Mouse (Mus musculus) Patski (cell line): ENCODE measurements around the gene Txndc16. TPM values are rescaled to one million over a fixed set of nuclear protein-coding genes. Genes with fewer than 3 reads are reported as not detected.

Experiments
- ATAC-seq: fragments of 100-300 bp; one replicate; pipeline ENCODE4 v1.8.0; 2021
- CTCF ChIA-PET: fragments of 350-600 bp; sonication (Branson Sonifier 250); formaldehyde crosslinking; loops from one replicate; lab custom pipeline; 2022; ENCODE audit warnings: inconsistent platforms; lab: Charles Lee
- POLR2A ChIA-PET: fragments of 350-600 bp; sonication (Branson Sonifier 250); formaldehyde crosslinking; loops from one replicate; lab custom pipeline; 2022; ENCODE audit warnings: antibody characterized with exemption, inconsistent platforms; lab: Charles Lee
- DNase-seq: peaks from one replicate; pipeline ENCODE4 v3.0.0-alpha.2; 2011; ENCODE audit warnings: low read depth, low spot score
- H3K27me3 ChIP-seq: fragments of 371-371 bp; one replicate; pipeline ENCODE4 v1.5.1; 2021
- CTCF ChIP-seq: fragments of 100-300 bp; IDR thresholded peaks from one replicate; pipeline ENCODE4 v1.5.1; 2021
- in situ Hi-C: fragments of 300-500 bp; cut with MboI; formaldehyde crosslinking; loops from 3 replicates; pipeline ENCODE4 v1.11.1; 2018; ENCODE audit warnings: low pct_unique_long_range_greater_than_20kb, mixed read lengths
- polyA plus RNA-seq: library from polyadenylated mRNA; unstranded; gene quantifications from one replicate; pipeline ENCODE4 v1.2.3, GENCODE M21; 2021

Gene Txndc16
- polyA plus RNA-seq, 1 experiment from 2014 or later = 19.2 TPM

DNA sequence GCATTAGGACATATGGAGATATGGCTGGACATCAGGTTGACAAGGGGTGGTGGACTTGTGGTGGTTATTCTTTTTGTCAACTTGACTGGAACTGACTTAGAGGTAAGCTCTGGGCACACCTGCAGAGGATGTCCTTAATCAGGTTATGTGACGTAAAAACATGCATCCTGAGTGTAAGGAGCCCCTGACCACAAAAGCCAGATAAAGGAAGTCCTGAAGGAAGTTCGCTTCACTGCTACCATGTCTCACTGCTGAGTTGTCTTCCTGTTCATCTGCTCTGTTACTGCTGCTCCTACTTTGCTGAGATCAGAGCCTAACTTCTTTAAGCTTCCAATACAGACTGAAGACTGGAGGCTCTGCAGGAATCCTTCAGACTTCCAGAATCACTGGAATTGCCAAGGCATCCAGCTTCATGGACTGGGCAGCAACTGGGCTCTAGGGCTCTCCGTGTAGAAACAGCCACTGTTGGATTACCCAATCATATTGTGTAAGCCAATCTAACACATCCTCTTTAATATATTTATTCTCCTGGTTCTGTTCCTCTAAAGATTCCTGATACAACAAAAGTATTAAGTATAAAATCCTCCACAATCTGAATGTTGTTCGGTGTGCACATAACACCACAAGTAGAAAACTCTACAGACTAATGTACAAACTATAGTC, 64.5 kb downstream of the Txndc16 start:
- ChIA-PET CTCF (interaction anchor here (0.9 to 1.8 kb wide), 4 partner anchors 10 to 176 kb away, joined by 3 to 4 read pairs (median 3); no protein-coding TSS in a partner anchor), POLR2A (no interaction called here)
- no peak for DNase-seq
- ATAC-seq = no peak
- in situ Hi-C loops = no loop called here
- TF ChIP-seq CTCF = no peak
- no peaks in the 10 kb centered on the region for H3K27me3 ChIP-seq

GRCm38 (mm10) chr14:45153258-45153657, 66.9 kb downstream of the Txndc16 start:
- CTCF ChIA-PET = interaction anchor here (1.0 to 1.6 kb wide), 5 partner anchors 9 to 174 kb away, joined by 3 to 6 read pairs (median 4); no protein-coding TSS in a partner anchor
- POLR2A ChIA-PET = no interaction called here
- DNase-seq = no peak
- in situ Hi-C loops = no loop called here
- ATAC-seq = no peak
- no peaks in the 10 kb centered on the region for H3K27me3 ChIP-seq
- no peak for TF ChIP-seq CTCF

DNA sequence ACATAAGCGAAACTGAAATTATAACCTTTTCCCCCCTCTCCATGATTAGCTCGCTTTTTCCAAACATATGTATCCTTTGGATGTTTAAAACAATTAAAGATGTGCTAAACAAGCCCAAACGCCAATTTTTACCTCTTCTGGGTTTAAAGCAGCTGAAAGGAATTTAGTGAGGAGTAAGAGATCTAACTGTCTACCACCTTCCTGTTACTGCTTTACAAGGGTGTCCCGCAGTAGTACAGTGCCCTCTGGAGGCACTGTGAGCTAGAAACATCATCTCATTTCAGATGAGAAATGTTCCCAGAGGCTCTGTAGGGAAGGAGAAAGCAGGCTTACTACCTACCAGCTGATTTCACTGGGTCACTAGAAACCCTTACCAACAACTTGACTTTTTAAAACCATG, 77.6 kb downstream of the Txndc16 start:
- H3K27me3 ChIP-seq = no peaks in the 10 kb centered on the region
- ChIA-PET POLR2A (interaction anchor here (0.8 kb wide), 1 partner anchor 162 kb away, joined by 3 read pairs; no protein-coding TSS in a partner anchor), CTCF (interaction anchor here (0.6 to 10.1 kb wide), 11 partner anchors 10 to 292 kb away, joined by 3 to 108 read pairs (median 5); no protein-coding TSS in a partner anchor)
- in situ Hi-C loops = loop anchor here (5.0 kb wide), 1 partner anchor 160 kb away; no protein-coding TSS in a partner anchor
- TF ChIP-seq CTCF = peak; percentile 85
- no peak for ATAC-seq
- no peak for DNase-seq

DNA sequence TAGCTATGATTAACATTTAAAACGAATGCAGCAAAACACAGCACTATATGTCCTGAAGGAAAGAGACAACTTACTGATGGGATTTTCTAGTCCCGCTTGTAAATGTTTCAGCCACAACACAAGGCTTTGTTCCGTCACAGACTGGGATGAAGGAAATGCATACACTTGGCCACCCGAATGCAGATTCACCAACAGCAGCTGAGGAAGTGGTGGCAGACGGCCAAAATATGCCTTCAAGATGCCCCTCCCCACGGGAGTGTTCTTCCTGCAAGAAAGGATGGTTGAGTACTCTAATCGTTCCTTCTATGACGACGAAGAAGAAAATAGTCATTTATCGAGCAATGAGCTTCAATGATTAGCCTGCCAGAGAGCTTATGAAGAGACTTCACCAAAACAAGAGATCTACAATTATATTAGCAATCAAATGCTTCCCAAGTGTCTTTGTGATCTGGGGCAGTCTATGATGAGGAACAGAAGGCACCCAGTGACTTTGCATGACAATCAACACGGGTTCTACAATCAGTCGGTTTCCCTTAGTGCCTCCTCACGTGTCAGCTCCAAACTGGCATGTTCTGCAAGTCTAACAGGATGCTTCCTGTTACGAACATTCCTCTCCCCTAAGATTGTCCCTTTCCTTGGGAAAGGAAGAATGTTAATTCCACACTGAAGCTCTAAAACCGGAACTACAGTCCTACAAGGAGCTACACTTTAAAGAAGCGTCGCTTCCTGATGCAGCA, 79.6 kb downstream of the Txndc16 start:
- ATAC-seq (no peak), DNase-seq (no peak)
- no peak for TF ChIP-seq CTCF
- POLR2A ChIA-PET = no interaction called here
- CTCF ChIA-PET = interaction anchor here (1.0 to 10.1 kb wide), 3 partner anchors 34 to 290 kb away, joined by 3 to 108 read pairs (median 4); no protein-coding TSS in a partner anchor
- H3K27me3 ChIP-seq = no peaks in the 10 kb centered on the region
- in situ Hi-C loops = loop anchor here (5.0 kb wide), 1 partner anchor 158 kb away; no protein-coding TSS in a partner anchor

GRCm38 (mm10) chr14:45135961-45136360, 84.2 kb downstream of the Txndc16 start:
- CTCF ChIA-PET = interaction anchor here (3.5 kb wide), 1 partner anchor 155 kb away, joined by 17 read pairs; no protein-coding TSS in a partner anchor

DNA sequence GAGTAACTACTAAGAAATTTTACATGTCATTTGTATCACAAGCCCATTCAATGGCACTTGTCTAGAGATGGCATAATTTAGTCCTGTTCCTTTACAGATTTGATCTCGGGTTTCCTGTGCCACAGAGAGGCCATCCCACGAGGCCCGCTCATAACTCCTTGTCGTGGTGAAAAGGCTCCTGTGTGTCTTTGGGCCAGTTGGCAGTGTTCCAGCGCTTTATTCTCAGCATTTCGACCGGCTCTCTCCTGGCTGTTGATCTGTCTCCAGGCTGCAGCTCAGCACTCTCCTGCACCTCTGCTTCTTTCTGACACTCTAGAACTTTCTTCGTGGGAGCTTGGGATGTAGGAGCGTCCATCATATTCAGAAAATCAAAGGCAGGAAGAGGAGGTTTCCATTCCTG, 84.6 kb downstream of the Txndc16 start:
- ATAC-seq (no peak), DNase-seq (no peak)
- ChIA-PET CTCF (interaction anchor here (3.5 kb wide), 1 partner anchor 154 kb away, joined by 17 read pairs; no protein-coding TSS in a partner anchor), POLR2A (no interaction called here)
- no peaks in the 10 kb centered on the region for H3K27me3 ChIP-seq
- TF ChIP-seq CTCF = no peak
- in situ Hi-C loops = no loop called here

More at GRCm38 (mm10) chr14:45135961-45136360, 84.2 kb downstream of the Txndc16 start:
- no peak for ATAC-seq
- H3K27me3 ChIP-seq = no peaks in the 10 kb centered on the region
- no peak for TF ChIP-seq CTCF
- POLR2A ChIA-PET = no interaction called here
- in situ Hi-C loops = no loop called here
- no peak for DNase-seq

GRCm38 (mm10) chr14:45118359-45118758, 101.8 kb downstream of the Txndc16 start:
- ATAC-seq (no peak), DNase-seq (no peak)
- no peak for TF ChIP-seq CTCF
- H3K27me3 ChIP-seq = peaks cover 3% of the 10 kb centered on the region
- ChIA-PET POLR2A (no interaction called here), CTCF (interaction anchor here (1.2 kb wide), 1 partner anchor 137 kb away, joined by 3 read pairs; no protein-coding TSS in a partner anchor)
- in situ Hi-C loops = no loop called here

DNA sequence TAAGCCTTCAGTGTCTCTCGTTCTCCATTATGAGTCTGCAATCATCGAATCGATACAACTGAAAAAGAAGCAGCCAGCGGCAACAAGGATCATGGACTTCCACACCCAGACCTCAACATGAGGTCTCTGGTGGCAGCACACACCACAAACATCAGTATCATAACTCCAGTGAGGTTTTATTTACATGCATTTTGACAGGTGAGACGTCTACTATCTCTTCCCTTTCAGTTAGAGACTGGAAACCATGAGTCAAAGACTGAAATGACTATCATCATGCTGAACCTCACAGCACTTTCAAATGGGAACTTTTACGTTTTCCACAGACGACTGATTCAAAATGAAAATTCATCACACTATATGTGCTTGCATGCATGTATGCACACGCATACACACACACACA, 117.9 kb downstream of the Txndc16 start:
- ChIA-PET POLR2A (no interaction called here), CTCF (no interaction called here)
- in situ Hi-C loops = no loop called here
- ATAC-seq (no peak), DNase-seq (no peak)
- H3K27me3 ChIP-seq = no peaks in the 10 kb centered on the region
- TF ChIP-seq CTCF = no peak

DNA sequence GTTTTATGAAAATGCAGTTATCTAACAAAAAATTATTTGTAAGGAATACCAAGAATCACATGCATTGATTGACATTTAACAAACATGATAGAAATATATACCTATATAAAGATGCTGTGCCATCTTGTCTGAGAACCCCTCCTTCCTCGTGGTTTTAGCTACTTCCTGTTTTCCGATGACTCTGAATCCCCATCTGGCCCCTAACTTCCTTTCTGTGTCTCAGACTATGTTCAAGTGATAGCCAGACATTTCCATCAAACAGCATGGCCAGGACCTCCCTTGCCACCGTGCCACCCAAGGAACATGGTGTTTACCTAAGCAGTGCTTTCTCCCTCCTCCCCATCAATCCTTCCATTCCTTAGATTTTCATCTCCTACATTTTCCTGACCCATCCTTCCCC, 127.8 kb downstream of the Txndc16 start:
- in situ Hi-C loops = no loop called here
- CTCF ChIA-PET = interaction anchor here (0.8 kb wide), 1 partner anchor 141 kb away, joined by 3 read pairs; no protein-coding TSS in a partner anchor
- no peaks in the 10 kb centered on the region for H3K27me3 ChIP-seq
- no peak for TF ChIP-seq CTCF
- ATAC-seq (no peak), DNase-seq (no peak)
- POLR2A ChIA-PET = no interaction called here

- in situ Hi-C loops = no loop called here
- POLR2A ChIA-PET = no interaction called here
- CTCF ChIA-PET = no interaction called here
Observed at GRCm38 (mm10) chr14:45090011-45090410, 130.1 kb downstream of the Txndc16 start.

More at GRCm38 (mm10) chr14:45090011-45090410, 130.1 kb downstream of the Txndc16 start:
- no peaks in the 10 kb centered on the region for H3K27me3 ChIP-seq
- no peak for DNase-seq
- no peak for ATAC-seq
- no peak for TF ChIP-seq CTCF
